Mouse (Mus musculus) hindbrain, embryonic 13.5 days (tissue): ENCODE data around the gene St6galnac4. TPM values are rescaled to one million over a fixed set of nuclear protein-coding genes. Genes with fewer than 3 reads are reported as not detected.

Experiments used
- polyA plus RNA-seq: library from polyadenylated mRNA; unstranded; fragments of >200 nt; fragmentation: Nextera tagmentation; extraction: Ambion mirVana; gene quantifications from 2 replicates; pipeline ENCODE4 v1.2.1, GENCODE M21; 2015

Gene St6galnac4
- polyA plus RNA-seq, 1 experiment from 2014 or later, result 22.8 TPM

Other genes with a start within 250 kb of the St6galnac4 start
- gene Ciz1, start 234.8 kb upstream of the St6galnac4 start, polyA plus RNA-seq, result 52.4 and 53.7 TPM in 2 replicates
- 42.7 and 44.3 TPM in 2 replicates for gene Dnm1, start 233.8 kb upstream of the St6galnac4 start, polyA plus RNA-seq
- gene 1110008P14Rik, start 205.2 kb upstream of the St6galnac4 start, polyA plus RNA-seq, result 103 and 108 TPM in 2 replicates
- 1.0 TPM in 1 of 2 replicates, not detected in the other for gene Lcn2, start 198.8 kb upstream of the St6galnac4 start, polyA plus RNA-seq
- 41.2 and 41.3 TPM in 2 replicates for gene Ptges2, start 191.2 kb upstream of the St6galnac4 start, polyA plus RNA-seq
- gene Naif1, start 136.6 kb upstream of the St6galnac4 start, polyA plus RNA-seq, result 5.1 and 5.9 TPM in 2 replicates
- 46.2 and 50.1 TPM in 2 replicates for gene Slc25a25, start 135.7 kb upstream of the St6galnac4 start, polyA plus RNA-seq
- 7.0 and 7.1 TPM in 2 replicates for gene Fam102a, start 51.8 kb upstream of the St6galnac4 start, polyA plus RNA-seq
- gene Dpm2, start 16.2 kb upstream of the St6galnac4 start, polyA plus RNA-seq, result 142 and 145 TPM in 2 replicates
- gene Pip5kl1, start 12.3 kb upstream of the St6galnac4 start, polyA plus RNA-seq, result 9.0 and 9.6 TPM in 2 replicates
- gene 9430097D07Rik, start 11.4 kb upstream of the St6galnac4 start, polyA plus RNA-seq, result 0.53 and 0.56 TPM in 2 replicates
- gene St6galnac6, start 12.6 kb downstream of the St6galnac4 start, polyA plus RNA-seq, result 13.1 and 13.5 TPM in 2 replicates
- gene Ak1, start 34.7 kb downstream of the St6galnac4 start, polyA plus RNA-seq, result 68.9 and 71.5 TPM in 2 replicates
- gene Eng, start 59.5 kb downstream of the St6galnac4 start, polyA plus RNA-seq, result 29.0 and 29.2 TPM in 2 replicates
- 14.5 and 16.4 TPM in 2 replicates for gene Fpgs, start 117.0 kb downstream of the St6galnac4 start, polyA plus RNA-seq
- 74.9 and 81.9 TPM in 2 replicates for gene Cdk9, start 126.0 kb downstream of the St6galnac4 start, polyA plus RNA-seq
- 41.8 and 50.5 TPM in 2 replicates for gene Sh2d3c, start 134.0 kb downstream of the St6galnac4 start, polyA plus RNA-seq
- gene 6330409D20Rik, start 153.9 kb downstream of the St6galnac4 start, polyA plus RNA-seq, result 3.3 and 3.7 TPM in 2 replicates
- 54.2 and 54.4 TPM in 2 replicates for gene Tor2a, start 170.1 kb downstream of the St6galnac4 start, polyA plus RNA-seq
- gene Ttc16, start 188.5 kb downstream of the St6galnac4 start, polyA plus RNA-seq, result 0.56 and 1.8 TPM in 2 replicates
- gene Ptrh1, start 188.7 kb downstream of the St6galnac4 start, polyA plus RNA-seq, result 4.5 and 5.1 TPM in 2 replicates
- gene Cfap157, start 197.3 kb downstream of the St6galnac4 start, polyA plus RNA-seq, result 1.0 and 1.5 TPM in 2 replicates